Mouse (Mus musculus) gastrocnemius, adult 2 months (tissue): Measurements from ENCODE around the gene Guca1a. TPM values are rescaled to one million over a fixed set of nuclear protein-coding genes. Genes with fewer than 3 reads are reported as not detected.
"Not testable (repeated sequence)": the region's sequence is repeated elsewhere in the genome, so short reads cannot be mapped to it uniquely, and the experiment has no call there.

Experiments
- DNase-seq: peaks from one replicate; pipeline ENCODE4 v3.0.0; 2022
- H3K27ac ChIP-seq: fragments of 200-600 bp; 2 replicates; pipeline ENCODE4 v1.8.1; 2022; ENCODE audit warnings: mild to moderate bottlenecking
- H3K4me3 ChIP-seq: fragments of 200-600 bp; 2 replicates; pipeline ENCODE4 v1.8.1; 2022; ENCODE audit warnings: mild to moderate bottlenecking, moderate library complexity
- CTCF ChIP-seq: fragments of 200-600 bp; IDR thresholded peaks from 2 replicates; pipeline ENCODE4 v1.8.1; 2022; ENCODE audit warnings: antibody characterized with exemption, mild to moderate bottlenecking, moderate library complexity
- intact Hi-C: fragments of 180-260 bp; cut with DNase I; formaldehyde crosslinking; loops from one replicate; pipeline ENCODE4 v1.15.1; 2025
- total RNA-seq, 2 experiments: library from RNA; stranded (reverse); gene quantifications; 2 replicates each; pipeline ENCODE4 v1.2.3; 2021

The Guca1a gene
- total RNA-seq, 2 experiments from 2014 or later, result not detected

GRCm38 (mm10) chr17:47436907-47437547, 36.6 kb upstream of the Guca1a start, which contains the start of gene 1700001C19Rik:
Gene 1700001C19Rik, minus strand, starts transcription at chr17:47437376.
- H3K27ac ChIP-seq, result 0 out of 2 replicates have a peak within 1 kb of the TSS, but pooled peaks have one; percentile 16
- TF ChIP-seq CTCF, result no peak
- intact Hi-C loops, result no loop called here
- no peak for DNase-seq
- peak within 1 kb of the TSS; percentile 68 for H3K4me3 ChIP-seq

DNA sequence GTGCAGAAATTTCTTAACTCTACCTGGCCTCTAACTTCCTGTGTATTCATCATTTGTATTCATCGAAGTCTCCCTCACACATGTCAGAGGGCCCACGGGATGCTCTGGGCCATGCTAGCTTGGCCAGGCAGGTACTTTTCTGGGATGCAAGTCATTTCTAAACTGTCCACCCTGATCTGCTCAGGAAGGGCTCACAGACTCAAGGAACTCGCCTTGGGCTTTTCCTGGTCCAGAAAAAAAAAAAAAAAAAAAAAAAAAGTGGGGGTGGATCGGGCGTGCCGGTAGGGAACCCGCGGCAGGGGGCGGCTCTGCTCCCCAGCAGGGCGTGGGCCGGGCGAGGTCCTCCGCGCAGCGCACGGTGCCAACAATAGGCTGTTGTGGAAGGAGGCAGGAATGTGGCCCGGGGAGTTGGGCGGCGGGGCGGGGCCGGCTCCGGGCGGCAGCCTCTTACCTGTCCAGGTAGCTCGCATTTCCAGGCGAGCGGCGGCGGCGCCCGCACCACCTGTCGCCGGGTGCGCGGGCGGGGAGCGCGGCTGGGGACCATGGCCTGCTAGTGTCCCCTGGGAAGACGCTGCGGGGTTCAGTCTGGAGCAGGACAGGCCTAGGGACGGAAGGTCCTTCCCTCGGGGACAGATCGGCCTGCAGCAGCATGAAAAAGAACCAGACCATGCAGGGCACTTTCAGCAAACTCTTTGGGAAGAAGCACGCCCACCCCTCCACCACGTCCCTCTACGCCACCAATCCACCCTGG, 35.9 kb upstream of the Guca1a start, which contains the start of gene AI661453:
AI661453 (plus strand) TSS at position 460 of the 751 bp plus-strand sequence.
- no peak for TF ChIP-seq CTCF
- intact Hi-C loops, result no loop called here
- Histone ChIP-seq H3K27ac (0 out of 2 replicates have a peak within 1 kb of the TSS, but pooled peaks have one; percentile 16), H3K4me3 (peak within 1 kb of the TSS; percentile 68)
- peak; percentile 26 for DNase-seq

DNA sequence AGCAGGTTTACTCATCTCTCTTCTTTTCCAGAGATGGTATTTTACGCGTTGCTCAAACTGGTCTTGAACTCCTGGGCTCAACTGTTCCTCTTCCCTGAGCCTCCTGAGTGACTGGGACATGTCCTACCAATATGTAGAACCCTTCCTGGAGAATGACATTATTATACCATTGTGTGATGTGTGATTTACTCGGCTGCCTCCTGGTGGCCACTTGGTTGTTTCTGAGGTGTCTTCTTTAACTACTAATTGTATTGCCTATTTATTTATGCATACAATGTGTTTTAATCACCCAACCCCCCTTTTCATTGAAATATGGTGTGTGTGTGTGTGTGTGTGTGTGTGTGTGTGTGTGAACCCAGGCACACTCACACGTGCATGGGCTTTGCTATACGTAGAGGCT, 30.4 kb upstream of the Guca1a start:
- no peak for DNase-seq
- 0 out of 2 replicates have a peak, but pooled peaks have one; percentile 14 for TF ChIP-seq CTCF
- intact Hi-C loops, result no loop called here
- Histone ChIP-seq H3K4me3 (no peak overlapping the region), H3K27ac (no peak overlapping the region)

DNA sequence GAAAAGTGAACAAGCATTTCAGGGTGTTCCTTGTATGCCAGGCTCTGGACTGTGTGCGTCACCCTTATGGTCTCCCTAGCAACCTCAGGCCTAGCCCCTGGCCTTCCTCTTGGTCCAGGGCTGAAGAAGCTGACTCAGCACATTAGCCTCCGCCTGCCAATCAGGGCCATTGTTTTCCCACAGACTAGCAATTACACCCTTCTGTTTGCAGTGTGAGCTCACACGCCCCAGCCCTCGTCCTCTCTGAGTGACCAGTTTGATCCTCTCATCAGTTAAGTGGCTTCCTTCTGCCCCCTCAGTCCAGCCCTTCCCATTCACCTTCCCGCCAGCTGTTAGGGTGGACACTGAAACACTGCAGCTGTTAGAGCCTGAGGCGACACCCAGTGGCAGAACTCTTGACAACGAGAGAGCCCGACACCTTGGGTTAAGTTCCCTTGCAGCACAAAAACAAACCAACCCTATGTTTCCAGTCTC, 28.5 kb upstream of the Guca1a start:
- Histone ChIP-seq H3K27ac (no peak overlapping the region), H3K4me3 (no peak overlapping the region)
- peak; percentile 43 for TF ChIP-seq CTCF
- peak; percentile 35 for DNase-seq
- intact Hi-C loops, result no loop called here

DNA sequence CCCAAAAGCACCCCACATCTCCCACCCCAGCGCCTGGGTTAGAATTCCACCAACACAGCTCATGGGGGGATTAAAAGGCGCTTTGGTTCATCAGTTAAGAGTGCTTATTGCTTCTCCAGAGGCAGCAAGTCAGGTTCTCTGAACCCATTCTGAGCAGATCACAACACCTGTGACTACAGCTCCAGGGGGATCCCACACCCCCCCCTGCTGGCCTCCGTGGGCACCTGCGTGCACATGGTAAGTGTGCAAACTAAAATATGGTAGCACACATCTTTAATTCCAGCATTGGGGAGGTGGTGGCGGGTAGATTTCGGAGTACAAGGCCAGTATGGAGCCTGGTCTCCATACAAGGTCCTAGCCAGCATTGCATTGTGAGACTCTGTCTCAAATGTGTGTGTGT, 26.9 kb upstream of the Guca1a start:
- Histone ChIP-seq H3K27ac (no peak overlapping the region), H3K4me3 (no peak overlapping the region)
- intact Hi-C loops, result no loop called here
- no peak for DNase-seq
- TF ChIP-seq CTCF, result no peak

GRCm38 (mm10) chr17:47424186-47424585, 23.8 kb upstream of the Guca1a start:
- intact Hi-C loops, result no loop called here
- no peak for TF ChIP-seq CTCF
- DNase-seq, result no peak
- H3K4me3 ChIP-seq, result no peak overlapping the region
- H3K27ac ChIP-seq, result no peak overlapping the region

DNA sequence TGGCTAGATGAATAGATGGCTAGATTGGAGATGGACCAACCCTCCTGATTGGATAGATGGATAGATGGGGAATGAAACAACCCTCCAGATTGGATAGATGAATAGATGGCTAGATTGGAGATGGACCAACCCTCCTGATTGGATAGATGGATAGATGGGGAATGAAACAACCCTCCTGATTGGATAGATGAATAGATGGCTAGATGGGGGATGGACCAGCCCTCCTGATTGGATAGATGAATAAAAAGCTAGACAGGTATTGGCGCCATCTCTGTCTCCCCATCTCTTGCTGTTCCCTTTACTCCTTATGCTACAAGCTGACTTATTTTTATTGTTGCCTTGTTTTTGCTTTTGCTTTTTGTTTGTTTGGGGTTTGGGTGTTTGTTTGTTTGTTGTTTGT, 22.2 kb upstream of the Guca1a start:
- H3K27ac ChIP-seq, H3K4me3 ChIP-seq, intact Hi-C loops, DNase-seq: not testable (repeated sequence)

DNA sequence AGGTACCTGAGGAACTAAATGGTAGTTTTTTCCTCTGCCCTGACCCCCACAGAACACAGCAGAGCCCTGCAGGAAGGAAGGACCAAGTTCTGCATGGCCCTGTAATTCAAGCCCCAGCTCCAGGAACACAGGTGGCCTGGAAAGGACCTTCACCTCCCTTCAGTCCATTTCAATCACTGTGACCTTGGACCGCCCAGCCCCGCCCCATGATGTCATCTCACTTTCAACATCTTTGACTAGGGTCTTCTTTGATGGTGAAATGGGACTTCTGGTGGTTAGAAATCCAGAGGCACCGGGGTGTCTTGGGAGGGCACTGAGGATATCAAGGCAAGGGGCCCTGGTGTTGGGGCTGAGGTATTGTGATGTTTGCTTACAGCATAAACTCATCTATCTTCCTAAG, 21.2 kb upstream of the Guca1a start:
- no peak for DNase-seq
- intact Hi-C loops, result no loop called here
- Histone ChIP-seq H3K27ac (no peak overlapping the region), H3K4me3 (no peak overlapping the region)
- TF ChIP-seq CTCF, result no peak

GRCm38 (mm10) chr17:47420195-47420594, 19.8 kb upstream of the Guca1a start:
- no peak for TF ChIP-seq CTCF
- H3K4me3 ChIP-seq, result no peak overlapping the region
- no peak for DNase-seq
- intact Hi-C loops, result no loop called here
- H3K27ac ChIP-seq, result no peak overlapping the region

GRCm38 (mm10) chr17:47409897-47410861, 9.8 kb upstream of the Guca1a start:
- H3K27ac ChIP-seq, DNase-seq: not testable (repeated sequence)
- intact Hi-C loops, result loop anchor here (2.0 kb wide), 1 partner anchor 73 kb away; no protein-coding TSS in a partner anchor
- H3K4me3 ChIP-seq, result peak overlapping the region; percentile 54

GRCm38 (mm10) chr17:47408558-47408898, 8.1 kb upstream of the Guca1a start:
- DNase-seq, result peak; percentile 62
- no peak overlapping the region for H3K27ac ChIP-seq
- H3K4me3 ChIP-seq, result no peak overlapping the region
- peak; percentile 78 for TF ChIP-seq CTCF
- intact Hi-C loops, result loop anchor here (2.0 kb wide), 1 partner anchor 74 kb away; no protein-coding TSS in a partner anchor
